Mouse (Mus musculus) kidney, embryonic 14.5 days (tissue): ENCODE measurements at regions not wholly inside any gene's neighbourhood (a gene's known extent, or its start where the extent isn't known, plus 50 kb on each side); places are given as distances from the start of the nearest gene placed in this dataset.

Experiments
- ATAC-seq: fragments of 200-750 bp; cut with Nextera tagmentation; 2 replicates; pipeline ENCODE4 v1.8.0; 2017; ENCODE audit warnings: moderate number of reproducible peaks, mild to moderate bottlenecking, moderate TSS enrichment, moderate library complexity; ENCODE audit not compliant: low FRiP score, low TSS enrichment
- H3K27ac ChIP-seq: fragments of 300-500 bp; sonication (generic); 2 replicates; pipeline ENCODE4 v1.5.1; 2014; ENCODE audit warnings: low read depth, mild to moderate bottlenecking, low read length, moderate library complexity, mixed read lengths
- H3K27me3 ChIP-seq: fragments of 300-500 bp; sonication (generic); 2 replicates; pipeline ENCODE4 v1.6.1; 2014; ENCODE audit warnings: mild to moderate bottlenecking, low read length; ENCODE audit not compliant: control insufficient read depth, insufficient read depth
- H3K36me3 ChIP-seq: fragments of 300-500 bp; sonication (generic); 2 replicates; pipeline ENCODE4 v1.6.1; 2014; ENCODE audit warnings: low read length, mixed read lengths; ENCODE audit not compliant: control insufficient read depth, insufficient read depth
- H3K4me1 ChIP-seq: fragments of 300-500 bp; sonication (generic); 2 replicates; pipeline ENCODE4 v1.6.1; 2014; ENCODE audit warnings: low read length, mixed read lengths; ENCODE audit not compliant: control insufficient read depth, insufficient read depth
- H3K4me2 ChIP-seq: fragments of 300-500 bp; sonication (generic); replicated peaks from 2 replicates; pipeline ENCODE4 v1.6.1; 2014; ENCODE audit warnings: low read depth, mild to moderate bottlenecking, low read length
- H3K4me3 ChIP-seq: fragments of 300-500 bp; sonication (generic); 2 replicates; pipeline ENCODE4 v1.5.1; 2014; ENCODE audit warnings: mild to moderate bottlenecking, low read length
- H3K9ac ChIP-seq: fragments of 300-500 bp; sonication (generic); 2 replicates; pipeline ENCODE4 v1.6.1; 2014; ENCODE audit warnings: low read depth, mild to moderate bottlenecking, low read length, moderate library complexity
- H3K9me3 ChIP-seq: fragments of 300-500 bp; sonication (generic); 2 replicates; pipeline ENCODE4 v1.6.1; 2016; ENCODE audit warnings: low read length; ENCODE audit not compliant: control insufficient read depth
- WGBS: fragments of 180-500 bp; shearing (Covaris S2); extraction: QIAGEN DNeasy Blood & Tissue Kit; methylation state at CpG from one replicate; pipeline ENCODE4 v1.1.7; 2014; 5-methylcytosine and 5-hydroxymethylcytosine counted together

DNA sequence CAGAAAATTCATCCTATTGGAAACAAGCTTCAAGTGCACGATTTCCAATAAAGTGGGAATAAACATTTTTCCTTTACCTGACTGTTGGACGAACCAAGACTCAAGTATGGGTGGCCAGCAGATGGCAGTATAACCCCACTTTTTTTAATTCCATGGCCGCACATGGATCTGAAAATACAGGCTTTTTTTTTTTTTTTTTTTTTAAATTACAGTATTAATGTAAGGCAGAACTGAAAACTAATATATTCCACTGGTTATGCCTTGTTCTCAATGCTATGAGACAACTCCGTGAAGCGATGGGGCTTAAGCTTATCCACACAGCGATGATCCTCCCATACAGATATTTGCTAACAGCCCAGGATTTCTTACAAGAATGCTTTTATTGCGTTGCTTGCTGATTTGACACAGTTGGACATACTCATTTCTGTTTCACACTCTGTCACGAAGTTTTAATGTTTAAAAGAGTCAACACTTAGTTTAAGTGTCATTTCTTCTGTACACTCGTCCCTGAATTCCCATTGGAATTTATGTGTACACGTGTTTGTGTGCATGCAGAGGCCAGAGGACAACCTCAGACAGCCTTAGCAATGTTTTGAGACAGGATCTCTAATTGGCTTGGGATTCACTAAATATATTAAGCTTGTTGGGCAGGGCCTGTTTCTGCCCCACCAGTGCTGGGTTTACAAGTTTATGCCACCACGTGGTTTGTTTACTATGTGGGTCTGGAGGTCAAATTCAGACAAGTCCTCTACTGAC is 332.3 kb downstream of the D3Ertd751e start:
- Histone ChIP-seq H3K4me2 (no peak overlapping the region), H3K27ac (no peak overlapping the region), H3K9me3 (no peaks in the 10 kb centered on the region), H3K4me3 (no peak overlapping the region), H3K36me3 (no peaks in the 10 kb centered on the region), H3K9ac (no peak overlapping the region), H3K4me1 (no peaks in the 10 kb centered on the region), H3K27me3 (no peaks in the 10 kb centered on the region)
- WGBS = 42% methylated on average over 11 of the region's 11 CpGs
- ATAC-seq = 0 out of 2 replicates have a peak, but pooled peaks have one; percentile 39

DNA sequence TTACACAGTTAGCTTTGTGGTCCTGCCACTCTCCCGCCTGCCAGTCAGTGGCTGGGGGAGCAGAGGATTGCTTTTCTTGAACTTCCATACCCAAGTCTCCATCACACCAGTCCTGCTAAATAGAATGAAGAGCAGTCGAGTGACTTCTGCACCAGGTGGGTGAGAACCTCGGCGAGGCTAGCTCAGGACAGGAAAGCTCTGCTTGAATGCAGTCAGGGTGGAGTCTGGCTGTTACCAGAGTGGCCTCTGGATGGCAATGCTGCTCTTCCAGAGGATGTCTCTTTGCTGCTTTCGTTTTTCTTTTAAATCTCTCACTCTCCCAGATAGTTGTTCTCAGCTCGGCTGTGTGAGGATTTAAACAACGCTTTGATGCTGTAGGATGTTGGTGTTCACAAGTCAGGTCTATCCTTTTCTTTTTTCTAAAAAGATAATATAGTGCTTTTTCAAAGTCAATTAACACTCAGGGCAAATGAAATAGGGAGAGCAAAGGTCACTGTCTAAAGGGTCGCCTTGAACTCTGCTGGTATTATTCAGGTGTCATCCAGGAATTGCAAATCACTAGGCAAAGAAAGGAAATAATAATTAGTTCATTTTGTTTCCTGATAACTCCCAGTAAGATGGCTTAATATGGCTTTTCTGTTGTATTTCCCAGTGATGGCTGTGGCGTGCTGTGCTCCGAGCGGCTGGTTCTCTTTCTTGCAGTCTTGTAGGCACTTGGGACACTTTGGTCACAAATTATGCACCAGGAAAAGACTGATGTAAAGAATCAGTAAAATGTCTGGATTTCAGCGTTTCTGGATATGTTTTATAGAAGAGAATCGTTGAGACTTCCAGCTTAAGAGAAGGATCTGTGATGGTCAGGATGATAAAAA is 368.8 kb downstream of the D3Ertd751e start:
- Histone ChIP-seq H3K27me3 (no peaks in the 10 kb centered on the region), H3K27ac (no peak overlapping the region), H3K4me2 (peak overlapping the region; percentile 19; the same call in 1 of the 2 replicates), H3K36me3 (no peaks in the 10 kb centered on the region), H3K9me3 (no peaks in the 10 kb centered on the region), H3K4me1 (no peaks in the 10 kb centered on the region), H3K9ac (no peak overlapping the region), H3K4me3 (no peak overlapping the region)
- ATAC-seq = peak; percentile 84
- WGBS = 37% methylated on average over 13 of the region's 13 CpGs

DNA sequence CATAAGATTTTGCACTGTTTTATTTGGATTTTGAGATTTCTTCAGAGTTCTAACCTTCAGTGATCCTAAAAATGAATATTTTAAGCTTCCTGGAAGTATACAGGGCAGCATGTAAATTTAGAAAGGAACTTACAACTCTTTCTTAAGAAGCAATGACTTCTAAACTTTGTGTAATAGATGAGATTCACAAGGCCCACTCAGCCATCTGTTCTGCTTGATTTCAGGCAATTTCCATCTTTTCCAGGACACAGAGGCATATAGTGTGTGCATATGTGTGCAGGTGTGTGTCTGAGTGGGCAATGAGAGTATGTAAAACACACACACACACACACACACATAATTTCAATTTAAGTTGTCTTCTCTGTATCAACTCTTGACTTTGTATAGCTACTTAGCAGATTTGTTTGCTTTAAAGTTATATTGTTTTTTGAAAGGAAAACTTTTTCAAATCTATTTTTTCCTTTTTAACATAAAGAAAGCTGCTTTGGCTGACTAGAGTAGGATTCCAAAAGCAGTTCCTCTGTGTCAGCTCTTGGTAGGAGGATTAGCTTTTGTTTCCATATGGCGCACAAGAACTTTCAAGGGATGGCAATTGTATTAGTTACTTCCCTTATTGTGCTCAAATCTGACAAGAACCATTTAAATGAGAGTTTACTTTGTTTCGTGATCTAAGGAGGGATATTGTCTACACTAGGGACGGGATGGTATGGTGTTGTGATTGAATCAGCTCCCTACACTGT is 387.6 kb downstream of the D3Ertd751e start:
- Histone ChIP-seq H3K9me3 (no peaks in the 10 kb centered on the region), H3K9ac (no peak overlapping the region), H3K27ac (no peak overlapping the region), H3K4me1 (no peaks in the 10 kb centered on the region), H3K4me3 (no peak overlapping the region), H3K36me3 (no peaks in the 10 kb centered on the region), H3K27me3 (no peaks in the 10 kb centered on the region), H3K4me2 (no peak overlapping the region)
- no peak for ATAC-seq
- WGBS = 91% methylated on average over 3 of the region's 3 CpGs

DNA sequence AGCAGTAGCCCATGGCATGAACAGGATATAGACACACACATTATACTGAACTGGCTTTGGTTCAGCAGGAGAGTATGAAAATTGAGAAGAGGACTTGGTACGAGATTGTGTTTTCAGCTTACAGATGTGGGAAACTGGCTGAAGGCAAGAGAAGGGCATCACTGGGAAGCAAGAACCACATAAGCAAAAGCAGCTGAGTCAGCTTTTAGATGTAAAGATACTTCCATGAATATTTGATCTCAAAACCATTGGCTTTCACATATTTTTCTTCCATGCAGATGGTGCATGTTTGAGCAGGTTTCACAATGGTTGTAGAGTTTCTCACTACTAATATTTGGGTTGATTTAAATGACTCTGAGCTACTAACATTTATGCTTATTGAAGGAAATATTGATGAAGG is 389.9 kb downstream of the D3Ertd751e start:
- 76% methylated on average over 1 of the region's 1 CpGs for WGBS

DNA sequence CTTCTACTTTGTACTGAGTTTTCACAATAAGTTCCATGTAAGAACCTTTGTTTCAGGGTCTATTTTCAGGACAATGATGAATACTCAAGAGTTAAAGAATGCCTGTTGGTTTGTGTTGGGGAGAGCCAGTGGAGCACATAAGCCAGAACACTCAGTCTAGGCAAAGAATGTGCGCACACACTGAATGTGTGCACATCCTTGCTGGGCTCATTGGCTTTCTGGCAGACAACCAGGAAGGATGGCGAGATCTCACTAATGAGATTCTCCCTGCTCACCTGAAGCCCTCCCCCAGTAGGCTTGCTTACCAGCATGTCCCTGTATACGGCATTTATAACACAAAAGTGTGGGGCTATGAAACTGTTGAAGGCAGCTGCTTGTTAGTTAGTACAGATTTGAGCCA is 411.0 kb downstream of the D3Ertd751e start:
- H3K36me3 ChIP-seq = no peaks in the 10 kb centered on the region
- H3K9me3 ChIP-seq = no peaks in the 10 kb centered on the region
- H3K9ac ChIP-seq = no peak overlapping the region
- H3K4me1 ChIP-seq = no peaks in the 10 kb centered on the region
- ATAC-seq = no peak
- no peaks in the 10 kb centered on the region for H3K27me3 ChIP-seq
- no peak overlapping the region for H3K4me3 ChIP-seq
- H3K27ac ChIP-seq = no peak overlapping the region
- no peak overlapping the region for H3K4me2 ChIP-seq
- WGBS = 84% methylated on average over 3 of the region's 3 CpGs

More for the DNA sequence above, 389.9 kb downstream of the D3Ertd751e start:
- no peaks in the 10 kb centered on the region for H3K4me1 ChIP-seq
- H3K27me3 ChIP-seq = no peaks in the 10 kb centered on the region
- no peak for ATAC-seq
- H3K4me3 ChIP-seq = no peak overlapping the region
- H3K27ac ChIP-seq = no peak overlapping the region
- no peak overlapping the region for H3K9ac ChIP-seq
- H3K9me3 ChIP-seq = no peaks in the 10 kb centered on the region
- H3K4me2 ChIP-seq = no peak overlapping the region
- no peaks in the 10 kb centered on the region for H3K36me3 ChIP-seq

DNA sequence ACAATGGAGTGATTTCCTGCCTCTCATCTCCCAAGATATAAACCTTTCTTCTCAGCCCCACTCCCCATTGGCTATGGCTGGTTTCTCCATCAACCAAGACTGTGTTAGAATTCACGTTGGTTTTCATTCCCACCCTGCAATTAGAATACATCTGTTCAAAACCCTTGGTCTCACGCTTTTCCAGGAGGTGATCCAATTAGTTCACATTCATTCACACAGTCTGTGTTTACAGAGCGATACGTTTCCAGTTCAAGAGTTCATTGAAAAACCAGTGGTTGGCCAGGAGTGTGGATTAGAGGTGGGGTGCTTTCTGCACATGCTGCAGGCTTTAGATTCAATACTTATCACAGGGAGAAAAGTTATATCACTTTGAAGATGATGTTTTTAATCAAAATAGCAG is 412.5 kb downstream of the D3Ertd751e start:
- 66% methylated on average over 4 of the region's 4 CpGs for WGBS

DNA sequence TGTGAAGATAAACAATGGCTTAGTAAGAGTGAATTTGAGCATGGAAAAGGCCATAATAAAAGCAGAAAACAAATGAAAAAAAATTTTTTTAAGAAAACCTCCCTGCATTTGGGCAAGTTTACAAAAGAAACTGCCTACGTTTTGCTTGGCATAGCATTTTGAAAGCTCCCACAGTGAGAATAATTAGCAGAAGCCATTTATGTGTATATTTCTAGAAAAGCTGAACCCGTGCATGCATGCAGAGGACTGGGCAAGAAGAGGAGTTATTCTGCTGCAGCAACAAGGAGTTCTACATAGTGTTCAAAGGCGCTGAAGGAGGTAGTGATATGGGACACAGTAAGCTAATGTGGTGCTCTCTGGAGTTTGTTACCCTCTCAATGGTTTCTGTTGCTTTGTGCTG is 421.3 kb downstream of the D3Ertd751e start:
- Histone ChIP-seq H3K27me3 (no peaks in the 10 kb centered on the region), H3K9ac (no peak overlapping the region), H3K4me3 (no peak overlapping the region), H3K4me2 (no peak overlapping the region), H3K36me3 (no peaks in the 10 kb centered on the region), H3K9me3 (no peaks in the 10 kb centered on the region), H3K4me1 (no peaks in the 10 kb centered on the region), H3K27ac (no peak overlapping the region)
- WGBS = 78% methylated on average over 3 of the region's 3 CpGs
- ATAC-seq = no peak

More for the DNA sequence above, 412.5 kb downstream of the D3Ertd751e start:
- no peaks in the 10 kb centered on the region for H3K27me3 ChIP-seq
- H3K4me3 ChIP-seq = no peak overlapping the region
- H3K9me3 ChIP-seq = no peaks in the 10 kb centered on the region
- H3K4me2 ChIP-seq = no peak overlapping the region
- H3K9ac ChIP-seq = no peak overlapping the region
- no peaks in the 10 kb centered on the region for H3K36me3 ChIP-seq
- no peak overlapping the region for H3K27ac ChIP-seq
- H3K4me1 ChIP-seq = no peaks in the 10 kb centered on the region
- ATAC-seq = no peak

DNA sequence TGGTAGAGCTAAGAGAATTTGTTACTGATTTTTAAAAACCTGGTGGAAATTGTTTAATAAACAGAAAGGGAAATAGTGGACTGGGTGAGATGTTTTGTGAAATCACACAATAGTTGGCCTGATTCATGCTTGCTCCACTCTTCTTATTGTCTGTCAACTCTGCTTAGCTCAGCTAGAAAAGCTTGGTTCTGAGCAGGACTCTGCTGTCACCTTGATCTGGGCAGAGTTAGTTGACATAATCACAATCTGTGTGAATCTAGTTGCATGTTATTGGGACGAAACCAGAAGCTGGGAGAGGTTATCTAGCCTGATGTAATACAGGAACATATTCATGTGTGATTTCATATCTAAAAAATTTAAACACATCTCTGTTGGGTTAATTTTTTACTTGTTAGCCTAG is 456.8 kb downstream of the D3Ertd751e start:
- Histone ChIP-seq H3K9me3 (no peaks in the 10 kb centered on the region), H3K27me3 (no peaks in the 10 kb centered on the region), H3K36me3 (no peaks in the 10 kb centered on the region), H3K4me2 (no peak overlapping the region), H3K4me3 (no peak overlapping the region), H3K27ac (no peak overlapping the region), H3K9ac (no peak overlapping the region), H3K4me1 (no peaks in the 10 kb centered on the region)
- ATAC-seq = no peak
- 76% methylated on average over 1 of the region's 1 CpGs for WGBS
